Comparison of ENCODE assay signal across 9 mouse cellular contexts in the genomic region with DNA sequence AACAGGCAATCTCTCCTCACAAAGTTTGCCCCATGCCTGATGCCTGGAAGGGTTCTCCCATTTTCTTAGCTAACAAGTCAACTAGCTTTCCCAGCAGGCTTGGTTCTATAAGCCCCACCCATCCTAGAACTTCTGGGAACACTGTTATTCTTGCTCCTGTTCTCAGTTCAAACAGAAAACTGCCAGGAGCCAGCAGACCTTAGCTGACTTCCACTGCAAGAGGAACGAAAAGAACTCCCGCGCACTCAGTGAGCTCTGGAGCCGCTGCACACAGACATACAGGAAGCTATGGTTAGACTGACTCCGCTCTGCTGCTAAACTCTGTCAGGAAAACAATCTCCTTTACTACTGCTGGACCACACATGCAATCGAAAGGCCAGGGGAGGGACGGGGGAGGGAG.
A peak's percentile ranks its signal among the peaks of the same experiment; 100 is the strongest.
DNase-seq lines count a peak whose midpoint lies in the region; ATAC-seq and TF ChIP-seq lines count a peak whose summit lies in the region.
"Had no signal": no experiment of that assay in that cellular context is flagged by ENCODE, and none has a peak within 500 bp of the region (broad histone marks: within the 10 kb centered on the region; RNA-seq: fewer than 3 reads in every experiment).

No protein-coding gene starts in this region.

- peak; percentile 53 for ATAC-seq in frontal cortex, adult (ENCODE audit: low TSS enrichment)
- ATAC-seq in midbrain, embryonic 16.5 days, result no peak

- H3K9ac ChIP-seq in midbrain, embryonic 16.5 days (ENCODE audit: low read depth, low read length), result no peak overlapping the region

- H3K36me3 ChIP-seq in thymus, adult 2 months (ENCODE audit: control insufficient read depth, insufficient read depth, low read length), result peaks cover 9% of the 10 kb centered on the region
- H3K36me3 ChIP-seq in midbrain, embryonic 16.5 days (ENCODE audit: control insufficient read depth, insufficient read depth, low read length), result peaks cover 24% of the 10 kb centered on the region

- TF ChIP-seq CTCF in thymus, adult 2 months (IDR thresholded peaks at IDR 0.05; ENCODE audit: borderline replicate concordance, control insufficient read depth, extremely low read depth, insufficient read depth, low read length, poor library complexity), result no peak

- no peaks in the 10 kb centered on the region for H3K9me3 ChIP-seq in midbrain, embryonic 16.5 days (replicated peaks; ENCODE audit: control insufficient read depth, low read length, poor library complexity, severe bottlenecking)

- no peak for DNase-seq in frontal cortex, postnatal 36 days (ENCODE audit: low spot score in 2 of 2)
- DNase-seq in thymus, postnatal 4 days, result peak; percentile 33
- no peak for DNase-seq in thymus, adult 2 months
- peak; percentile 48 for DNase-seq in kidney, postnatal 10 days
- no peak for DNase-seq in yolk sac, embryonic 10.5 days (ENCODE audit: low spot score)
- DNase-seq in ovary, postnatal 10 days (ENCODE audit: low spot score), result no peak

- 9% methylated on average over 6 of the region's 7 CpGs for WGBS in thymus, adult 2 months
- WGBS in midbrain, embryonic 16.5 days, result 66% methylated on average over 5 of the region's 7 CpGs

- peaks cover 2% of the 10 kb centered on the region; the same call in 1 of the 2 replicates for H3K4me1 ChIP-seq in thymus, adult 2 months (replicated peaks; ENCODE audit: control insufficient read depth, insufficient read depth, low read length)
- H3K4me1 ChIP-seq in midbrain, embryonic 16.5 days (ENCODE audit: control insufficient read depth, insufficient read depth, low read length), result no peaks in the 10 kb centered on the region

- no peak overlapping the region for H3K4me3 ChIP-seq in thymus, adult 2 months (ENCODE audit: control insufficient read depth, insufficient read depth, low read length)
- no peak overlapping the region for H3K4me3 ChIP-seq in midbrain, embryonic 16.5 days (ENCODE audit: low read depth, low read length)
- H3K4me3 ChIP-seq: erythroblast, embryonic 14.5 days had no signal

- TF ChIP-seq POLR2A in thymus, adult 2 months (IDR thresholded peaks at IDR 0.05; ENCODE audit: control insufficient read depth, extremely low read depth, insufficient read depth, low read length, poor library complexity), result no peak

- H3K27me3 ChIP-seq in thymus, adult 2 months (ENCODE audit: control insufficient read depth, insufficient read depth, low read length), result no peaks in the 10 kb centered on the region
- H3K27me3 ChIP-seq in midbrain, embryonic 16.5 days (ENCODE audit: control insufficient read depth, insufficient read depth, low read depth, low read length), result no peaks in the 10 kb centered on the region

- no peak overlapping the region for H3K27ac ChIP-seq in thymus, adult 2 months (ENCODE audit: control insufficient read depth, insufficient read depth, low read length)
- no peak overlapping the region for H3K27ac ChIP-seq in midbrain, embryonic 16.5 days (ENCODE audit: low read length)

- no peak overlapping the region for H3K4me2 ChIP-seq in midbrain, embryonic 16.5 days (ENCODE audit: low read length)

Comparison
In these comparisons a context has a peak if more than half of its experiments do, and no peak if none do; other contexts are left out.
1. DNase-seq: peak in thymus, postnatal 4 days (single experiment) and kidney, postnatal 10 days (single experiment); none in frontal cortex, postnatal 36 days (0 of 2), thymus, adult 2 months (single experiment), yolk sac, embryonic 10.5 days (single experiment) and ovary, postnatal 10 days (single experiment).